Mouse (Mus musculus) liver, postnatal 0 days (tissue): ENCODE measurements around the gene Cxcr4.

Source experiments
- CTCF ChIP-seq: sonication (generic); IDR thresholded peaks from 2 replicates; pipeline ENCODE4 v1.5.1; 2016; ENCODE audit warnings: antibody characterized with exemption, low read depth
- EP300 ChIP-seq: IDR thresholded peaks from 2 replicates; pipeline ENCODE4 v1.6.1; 2016; ENCODE audit warnings: antibody characterized with exemption, low read depth, mild to moderate bottlenecking

- TF ChIP-seq CTCF: no peak
- TF ChIP-seq EP300: no peak
These were observed 8.5 kb upstream of the Cxcr4 start for GRCm38 (mm10) chr1:128600549-128600948.
